Mouse (Mus musculus) thymus, adult 2 months (tissue): ENCODE results near the gene Dtx3.

ENCODE experiments used
- CTCF ChIP-seq: fragments of 200-500 bp; IDR thresholded peaks from 2 replicates; pipeline ENCODE4 v1.5.1; 2012; ENCODE audit warnings: mild to moderate bottlenecking, control low read depth, low read length, moderate library complexity, borderline replicate concordance; ENCODE audit not compliant: control insufficient read depth, poor library complexity, insufficient read depth; ENCODE audit errors: extremely low read depth
- POLR2A ChIP-seq: fragments of 200-500 bp; IDR thresholded peaks from 2 replicates; pipeline ENCODE4 v1.6.1; 2012; ENCODE audit warnings: mild to moderate bottlenecking, low read length, control low read depth, moderate library complexity; ENCODE audit not compliant: control insufficient read depth, poor library complexity, insufficient read depth; ENCODE audit errors: extremely low read depth

GRCm38 (mm10) chr10:127171631-127172200 lies 23.8 kb downstream of the Dtx3 start:
- no peak for TF ChIP-seq POLR2A
- TF ChIP-seq CTCF = no peak
